Mouse (Mus musculus): ENCODE measurements around the gene Dennd6b.

Gene Dennd6b

GRCm38 (mm10) chr15:89138531-89138930, 57.8 kb downstream of the Dennd6b start:
- Histone ChIP-seq H3K27me3 (ENCODE audit: control insufficient read depth, insufficient read depth, low read length, poor library complexity, severe bottlenecking) (0 out of 2 replicates have a peak, but pooled peaks cover 2% of the 10 kb centered on the region), H3K36me3 (ENCODE audit: control insufficient read depth, insufficient read depth, low read length, poor library complexity, severe bottlenecking) (no peaks in the 10 kb centered on the region)
- DNase-seq (ENCODE audit: low read depth, low spot score): no peak

GRCm38 (mm10) chr15:89138046-89138405, 58.3 kb downstream of the Dennd6b start:
- Histone ChIP-seq H3K36me3 (ENCODE audit: control insufficient read depth, insufficient read depth, low read length, poor library complexity, severe bottlenecking) (no peaks in the 10 kb centered on the region), H3K27me3 (ENCODE audit: control insufficient read depth, insufficient read depth, low read length, poor library complexity, severe bottlenecking) (0 out of 2 replicates have a peak, but pooled peaks cover 2% of the 10 kb centered on the region)
- no peak for DNase-seq (ENCODE audit: low read depth, low spot score)

GRCm38 (mm10) chr15:89137378-89138045, 58.8 kb downstream of the Dennd6b start:
- no peak for DNase-seq (ENCODE audit: low read depth, low spot score)
- no peaks in the 10 kb centered on the region for H3K36me3 ChIP-seq (ENCODE audit: control insufficient read depth, insufficient read depth, low read length, poor library complexity, severe bottlenecking)

GRCm38 (mm10) chr15:89136461-89137155, 59.7 kb downstream of the Dennd6b start:
- Histone ChIP-seq H3K27me3 (ENCODE audit: control insufficient read depth, insufficient read depth, low read length, poor library complexity, severe bottlenecking) (0 out of 2 replicates have a peak, but pooled peaks cover 2% of the 10 kb centered on the region), H3K36me3 (ENCODE audit: control insufficient read depth, insufficient read depth, low read length, poor library complexity, severe bottlenecking) (no peaks in the 10 kb centered on the region)
- DNase-seq (ENCODE audit: low read depth, low spot score): no peak

More at GRCm38 (mm10) chr15:89137378-89138045, 58.8 kb downstream of the Dennd6b start:
- 0 out of 2 replicates have a peak, but pooled peaks cover 2% of the 10 kb centered on the region for H3K27me3 ChIP-seq (ENCODE audit: control insufficient read depth, insufficient read depth, low read length, poor library complexity, severe bottlenecking)

Data from splenic B cell, adult 2 months (primary cell).